Mouse (Mus musculus) forebrain, embryonic 13.5 days (tissue): ENCODE results near the gene Krtap17-1. TPM values are rescaled to one million over a fixed set of nuclear protein-coding genes. Genes with fewer than 3 reads are reported as not detected.
A peak's percentile ranks its signal among the peaks of the same experiment; 100 is the strongest.

Experiments used
- ATAC-seq: fragments of 200-750 bp; cut with Nextera tagmentation; 2 replicates; pipeline ENCODE4 v1.8.0; 2017
- H3K27ac ChIP-seq: fragments of 300-500 bp; sonication (generic); 2 replicates; pipeline ENCODE4 v1.5.1; 2015; ENCODE audit warnings: inconsistent platforms, mild to moderate bottlenecking, moderate library complexity
- H3K27me3 ChIP-seq: fragments of 300-500 bp; sonication (generic); 2 replicates; pipeline ENCODE4 v1.6.1; 2015; ENCODE audit warnings: mild to moderate bottlenecking, inconsistent platforms
- H3K36me3 ChIP-seq: fragments of 300-500 bp; sonication (generic); 2 replicates; pipeline ENCODE4 v1.6.1; 2015; ENCODE audit warnings: mild to moderate bottlenecking, inconsistent platforms; ENCODE audit not compliant: poor library complexity, severe bottlenecking
- H3K4me1 ChIP-seq: fragments of 300-500 bp; sonication (generic); 2 replicates; pipeline ENCODE4 v1.6.1; 2015; ENCODE audit warnings: inconsistent platforms
- H3K4me2 ChIP-seq: fragments of 300-500 bp; sonication (generic); 2 replicates; pipeline ENCODE4 v1.6.1; 2015; ENCODE audit warnings: inconsistent platforms, mild to moderate bottlenecking, moderate library complexity
- H3K4me3 ChIP-seq: fragments of 300-500 bp; sonication (generic); 2 replicates; pipeline ENCODE4 v1.5.1; 2015; ENCODE audit warnings: mild to moderate bottlenecking, inconsistent platforms
- H3K9ac ChIP-seq: fragments of 300-500 bp; sonication (generic); 2 replicates; pipeline ENCODE4 v1.6.1; 2015; ENCODE audit warnings: mild to moderate bottlenecking, inconsistent platforms
- H3K9me3 ChIP-seq: fragments of 300-500 bp; sonication (generic); replicated peaks from 2 replicates; pipeline ENCODE4 v1.6.1; 2016; ENCODE audit warnings: inconsistent platforms
- WGBS: fragments of 180-500 bp; shearing (Covaris S2); methylation state at CpG from one replicate; pipeline ENCODE4 v1.1.7; 2015; 5-methylcytosine and 5-hydroxymethylcytosine counted together
- polyA plus RNA-seq: library from polyadenylated mRNA; unstranded; fragments of >200 nt; fragmentation: Nextera tagmentation; extraction: Ambion mirVana; gene quantifications from 2 replicates; pipeline ENCODE4 v1.2.1, GENCODE M21; 2015

Krtap17-1 gene
- polyA plus RNA-seq, 1 experiment from 2014 or later, result not detected

DNA sequence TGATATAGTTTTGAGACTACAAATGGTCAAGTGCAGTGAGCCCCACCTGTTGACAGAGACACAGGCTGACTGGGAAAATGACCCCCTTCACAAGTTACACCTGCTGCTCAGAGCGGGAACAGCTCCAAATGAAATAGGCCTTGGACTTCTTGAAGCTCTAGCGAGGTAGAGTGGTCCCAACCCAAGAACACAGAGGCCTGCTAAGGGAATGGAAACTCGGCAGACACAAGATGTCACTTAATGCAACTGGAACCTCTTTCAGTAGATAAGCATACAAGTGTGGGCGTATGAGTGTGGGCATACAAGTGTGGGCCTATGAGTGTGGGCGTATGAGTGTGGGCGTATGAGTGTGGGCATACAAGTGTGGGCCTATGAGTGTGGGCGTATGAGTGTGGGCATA, 5.3 kb upstream of the Krtap17-1 start:
- H3K27ac ChIP-seq, result no peak overlapping the region
- H3K36me3 ChIP-seq, result no peaks in the 10 kb centered on the region
- 92% methylated on average over 7 of the region's 7 CpGs for WGBS

GRCm38 (mm10) chr11:99994384-99994661, 529 bp upstream of the Krtap17-1 start:
- Histone ChIP-seq H3K9ac (no peak overlapping the region), H3K36me3 (no peaks in the 10 kb centered on the region), H3K27me3 (peaks cover 27% of the 10 kb centered on the region), H3K4me2 (no peak overlapping the region), H3K4me1 (no peaks in the 10 kb centered on the region), H3K27ac (no peak overlapping the region), H3K4me3 (no peak overlapping the region), H3K9me3 (no peaks in the 10 kb centered on the region)
- 65% methylated on average over 4 of the region's 4 CpGs for WGBS
- ATAC-seq, result no peak

More for the DNA sequence above, 5.3 kb upstream of the Krtap17-1 start:
- Histone ChIP-seq H3K27me3 (peaks cover 14% of the 10 kb centered on the region; the same call in 1 of the 2 replicates), H3K9ac (no peak overlapping the region), H3K4me1 (no peaks in the 10 kb centered on the region), H3K9me3 (0 out of 2 replicates have a peak, but pooled peaks cover 4% of the 10 kb centered on the region), H3K4me2 (no peak overlapping the region), H3K4me3 (no peak overlapping the region)
- no peak for ATAC-seq

DNA sequence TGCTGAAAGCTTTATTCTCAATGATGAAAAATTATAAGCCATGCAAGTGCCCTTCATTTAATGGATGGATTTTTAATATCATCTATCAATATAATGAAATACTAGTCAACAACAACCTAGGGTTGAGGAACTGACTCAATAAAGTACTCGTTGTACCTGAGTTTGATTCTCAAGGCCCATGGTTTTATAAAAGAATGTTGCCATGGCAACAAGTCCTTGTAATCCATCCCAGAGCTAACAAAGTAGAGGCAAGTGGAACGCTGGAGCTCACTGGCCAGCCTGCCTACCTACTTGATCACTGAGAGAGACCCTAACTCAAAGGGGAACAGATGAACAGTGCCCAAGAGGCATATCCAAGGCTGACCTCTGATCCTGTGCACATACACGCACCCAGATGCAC, 3.2 kb downstream of the Krtap17-1 start:
- Histone ChIP-seq H3K9me3 (no peaks in the 10 kb centered on the region), H3K36me3 (no peaks in the 10 kb centered on the region), H3K4me2 (no peak overlapping the region), H3K27ac (no peak overlapping the region), H3K4me1 (no peaks in the 10 kb centered on the region), H3K27me3 (peaks cover 23% of the 10 kb centered on the region), H3K4me3 (no peak overlapping the region), H3K9ac (no peak overlapping the region)
- no peak for ATAC-seq
- WGBS, result 68% methylated on average over 3 of the region's 3 CpGs

GRCm38 (mm10) chr11:99989881-99990405, 3.9 kb downstream of the Krtap17-1 start:
- Histone ChIP-seq H3K9ac (no peak overlapping the region), H3K4me1 (no peaks in the 10 kb centered on the region), H3K4me2 (no peak overlapping the region), H3K9me3 (no peaks in the 10 kb centered on the region), H3K27ac (no peak overlapping the region), H3K27me3 (peaks cover 18% of the 10 kb centered on the region), H3K36me3 (no peaks in the 10 kb centered on the region), H3K4me3 (no peak overlapping the region)
- 79% methylated on average over 6 of the region's 6 CpGs for WGBS
- no peak for ATAC-seq

DNA sequence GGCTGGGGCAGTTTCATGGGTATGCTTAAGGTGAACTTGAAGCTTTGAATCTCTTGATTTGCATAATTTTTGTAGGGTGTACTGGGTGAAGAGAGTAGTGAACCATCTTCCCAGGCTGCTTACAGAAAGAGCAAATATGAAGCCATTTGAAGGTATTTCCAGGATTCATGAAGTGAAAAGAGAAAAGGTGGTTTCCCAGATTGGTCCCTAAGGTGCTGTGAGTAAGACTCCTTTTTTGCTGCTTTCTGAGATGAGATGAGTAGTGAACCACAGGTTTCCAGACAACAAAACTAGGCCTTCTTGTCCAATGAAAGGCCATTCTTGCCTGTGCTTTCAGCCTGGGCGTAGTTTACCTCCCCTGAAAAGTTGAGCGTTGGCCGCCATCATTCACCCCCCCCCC, 5.3 kb downstream of the Krtap17-1 start:
- WGBS, result 89% methylated on average over 3 of the region's 3 CpGs
- no peak overlapping the region for H3K9ac ChIP-seq
- H3K27me3 ChIP-seq, result peaks cover 9% of the 10 kb centered on the region
- no peaks in the 10 kb centered on the region for H3K36me3 ChIP-seq
- no peak overlapping the region for H3K27ac ChIP-seq
- H3K4me2 ChIP-seq, result no peak overlapping the region
- H3K4me3 ChIP-seq, result no peak overlapping the region
- no peak for ATAC-seq
- H3K4me1 ChIP-seq, result no peaks in the 10 kb centered on the region
- H3K9me3 ChIP-seq, result no peaks in the 10 kb centered on the region

DNA sequence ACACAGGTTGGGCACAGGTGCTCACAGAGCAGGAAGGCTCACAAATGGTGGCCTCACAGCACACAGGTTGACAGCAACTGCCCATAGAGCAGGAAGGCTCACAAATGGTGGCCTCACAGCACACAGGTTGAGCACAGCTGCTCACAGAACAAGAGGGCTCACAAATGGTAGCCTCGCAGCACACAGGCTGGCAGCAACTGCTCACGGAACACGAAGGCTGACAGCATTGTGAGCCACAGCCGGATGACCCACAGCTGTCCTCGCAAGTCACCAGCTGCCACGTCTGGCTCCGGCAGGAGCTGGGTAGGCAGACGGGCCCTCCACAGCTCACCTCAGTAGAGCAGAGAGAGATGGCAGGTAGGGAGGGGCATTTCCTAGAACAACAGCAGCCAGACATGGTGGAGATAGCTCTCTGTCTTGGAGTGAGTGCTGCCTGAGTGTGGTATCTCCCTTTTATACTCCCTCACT, 7.6 kb downstream of the Krtap17-1 start, which contains the start of gene Krtap16-1:
TSS of gene Krtap16-1 (minus strand) at position 418 of the 468 bp plus-strand sequence.
- no peak within 1 kb of the TSS for H3K9ac ChIP-seq
- H3K4me1 ChIP-seq, result no peaks in the 10 kb centered on the region
- no peak within 1 kb of the TSS for H3K4me3 ChIP-seq
- no peaks in the 10 kb centered on the region for H3K27me3 ChIP-seq
- ATAC-seq, result no peak
- H3K36me3 ChIP-seq, result no peaks in the 10 kb centered on the region
- H3K9me3 ChIP-seq, result no peaks in the 10 kb centered on the region
- WGBS, result 91% methylated on average over 8 of the region's 8 CpGs
- H3K27ac ChIP-seq, result peak within 1 kb of the TSS; percentile 67
- no peak within 1 kb of the TSS for H3K4me2 ChIP-seq

DNA sequence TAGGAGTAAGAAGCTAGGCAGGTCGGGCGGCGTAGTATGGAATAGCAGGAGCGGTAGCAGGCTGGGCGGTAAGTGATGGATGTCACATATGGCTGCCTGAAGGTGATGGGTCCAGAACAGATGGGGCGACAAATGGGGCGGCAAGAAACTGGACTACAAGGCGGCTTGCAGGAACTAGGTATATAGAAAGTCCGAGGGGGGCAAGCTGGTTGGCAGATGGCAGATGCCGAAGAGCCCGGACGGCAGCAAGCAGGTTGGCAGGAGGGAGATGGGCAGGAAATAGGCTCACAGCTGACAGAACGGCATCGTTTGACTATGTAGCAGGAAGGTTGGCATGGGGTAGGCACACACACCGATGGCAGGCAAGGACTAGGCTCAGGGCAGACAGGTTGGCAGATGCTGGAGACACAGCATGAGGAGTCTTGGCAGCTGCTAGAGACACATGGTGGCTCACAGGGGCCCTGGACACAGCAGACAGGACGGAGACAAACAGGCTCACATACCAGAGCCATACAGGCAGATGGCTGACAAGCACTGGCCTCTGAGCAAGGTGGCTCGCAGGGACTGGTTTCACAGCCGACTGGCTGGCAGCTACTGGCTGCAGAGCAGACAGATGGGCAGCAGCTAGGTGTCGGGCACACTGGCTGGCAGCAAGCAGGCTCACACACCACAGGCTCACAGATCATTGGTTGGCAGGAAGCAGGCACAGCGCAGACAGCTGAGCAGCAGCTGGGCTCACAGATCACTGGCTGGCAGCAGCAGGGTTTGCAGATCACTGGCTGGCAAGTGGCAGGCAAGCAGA, 8.3 kb downstream of the Krtap17-1 start:
- Histone ChIP-seq H3K27me3 (no peaks in the 10 kb centered on the region), H3K4me2 (no peak overlapping the region), H3K4me1 (no peaks in the 10 kb centered on the region), H3K36me3 (no peaks in the 10 kb centered on the region), H3K4me3 (no peak overlapping the region), H3K27ac (peak overlapping the region; percentile 67), H3K9me3 (no peaks in the 10 kb centered on the region), H3K9ac (no peak overlapping the region)
- WGBS, result 83% methylated on average over 20 of the region's 20 CpGs
- ATAC-seq, result peak; percentile 90

DNA sequence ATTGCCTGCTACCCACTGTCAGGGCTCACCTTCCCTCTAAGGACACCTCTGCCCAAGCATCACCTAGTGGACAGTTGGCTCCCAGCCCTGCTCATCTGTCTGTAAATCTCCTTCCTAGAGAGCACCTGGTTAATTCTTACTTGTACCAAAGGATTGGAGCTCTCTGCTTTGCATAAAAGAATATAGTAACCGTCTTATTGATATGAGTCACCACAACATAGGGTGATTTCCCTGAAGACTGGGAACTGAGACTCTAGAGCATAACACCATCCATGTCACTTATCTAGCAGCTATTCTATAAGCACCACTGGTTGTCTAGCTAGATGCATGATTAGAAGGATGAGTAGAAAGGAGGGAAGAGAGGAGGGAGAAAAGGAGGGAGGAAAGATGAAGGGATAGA, 10.4 kb downstream of the Krtap17-1 start:
- Histone ChIP-seq H3K27me3 (no peaks in the 10 kb centered on the region), H3K4me1 (no peaks in the 10 kb centered on the region), H3K36me3 (no peaks in the 10 kb centered on the region), H3K9me3 (no peaks in the 10 kb centered on the region), H3K9ac (no peak overlapping the region), H3K4me3 (no peak overlapping the region), H3K4me2 (no peak overlapping the region), H3K27ac (no peak overlapping the region)
- ATAC-seq, result no peak
- 97% methylated on average over 1 of the region's 1 CpGs for WGBS

- WGBS, result 90% methylated on average over 9 of the region's 9 CpGs
- Histone ChIP-seq H3K9ac (no peak overlapping the region), H3K27me3 (no peaks in the 10 kb centered on the region), H3K27ac (no peak overlapping the region), H3K4me3 (no peak overlapping the region), H3K9me3 (no peaks in the 10 kb centered on the region), H3K4me2 (no peak overlapping the region), H3K36me3 (no peaks in the 10 kb centered on the region), H3K4me1 (no peaks in the 10 kb centered on the region)
- no peak for ATAC-seq
Measured at GRCm38 (mm10) chr11:99982731-99983130, 11.1 kb downstream of the Krtap17-1 start.

- WGBS, result 73% methylated on average over 5 of the region's 5 CpGs
- Histone ChIP-seq H3K27ac (no peak within 1 kb of the TSS), H3K27me3 (no peaks in the 10 kb centered on the region), H3K4me3 (no peak within 1 kb of the TSS), H3K36me3 (no peaks in the 10 kb centered on the region), H3K9me3 (no peaks in the 10 kb centered on the region; the same call in 1 of the 2 replicates), H3K9ac (no peak within 1 kb of the TSS), H3K4me1 (no peaks in the 10 kb centered on the region), H3K4me2 (no peak within 1 kb of the TSS)
- ATAC-seq, result no peak
Measured at GRCm38 (mm10) chr11:99978953-99979352, 14.8 kb downstream of the Krtap17-1 start, which contains the start of gene Krtap29-1. Krtap29-1 (minus strand) TSS chr11:99979053.

DNA sequence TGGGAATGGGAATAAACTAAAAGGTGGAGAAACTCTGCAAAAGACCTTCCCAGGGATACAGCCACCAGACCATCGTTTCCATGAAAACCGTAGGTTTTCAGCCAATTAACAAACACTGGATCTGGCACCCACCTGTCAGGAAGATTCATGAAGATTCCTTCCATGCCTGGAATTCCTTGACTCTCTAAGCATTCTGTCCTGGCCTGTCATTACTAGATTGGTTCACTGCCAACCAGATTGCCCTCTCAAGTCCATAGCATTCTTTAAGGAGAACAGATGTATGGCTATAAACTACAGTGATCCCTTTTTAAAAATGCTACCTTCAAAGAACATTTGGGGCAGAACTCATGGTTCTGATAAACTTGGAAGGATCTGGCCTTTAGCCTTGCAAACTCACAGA, 27.8 kb downstream of the Krtap17-1 start:
- Histone ChIP-seq H3K36me3 (no peaks in the 10 kb centered on the region), H3K9ac (no peak overlapping the region), H3K4me1 (no peaks in the 10 kb centered on the region), H3K4me2 (no peak overlapping the region), H3K27ac (no peak overlapping the region), H3K4me3 (no peak overlapping the region), H3K9me3 (no peaks in the 10 kb centered on the region), H3K27me3 (no peaks in the 10 kb centered on the region)
- 88% methylated on average over 2 of the region's 2 CpGs for WGBS
- no peak for ATAC-seq

DNA sequence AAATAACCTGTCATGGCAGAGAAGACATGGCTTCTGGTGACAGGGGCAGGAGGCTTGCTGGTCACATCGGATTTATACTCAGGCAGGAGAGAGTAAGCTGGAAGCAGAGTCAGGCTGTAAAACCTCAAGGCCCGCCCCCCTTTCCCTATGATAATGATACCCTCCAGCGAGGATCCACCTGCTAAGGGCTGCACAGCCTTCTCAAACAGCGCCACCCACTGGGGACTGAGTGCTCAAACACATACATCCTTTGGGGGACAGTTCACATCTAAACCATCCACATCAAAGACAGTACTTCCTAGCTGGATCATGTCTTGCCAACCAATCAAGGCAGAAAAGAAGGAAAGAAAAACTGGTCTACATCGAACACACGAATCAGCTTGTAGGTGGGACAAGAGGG, 29.6 kb downstream of the Krtap17-1 start:
- H3K4me3 ChIP-seq, result no peak overlapping the region
- no peak overlapping the region for H3K27ac ChIP-seq
- no peak for ATAC-seq
- H3K36me3 ChIP-seq, result no peaks in the 10 kb centered on the region
- no peak overlapping the region for H3K4me2 ChIP-seq
- H3K27me3 ChIP-seq, result no peaks in the 10 kb centered on the region
- H3K9me3 ChIP-seq, result no peaks in the 10 kb centered on the region
- 41% methylated on average over 6 of the region's 6 CpGs for WGBS
- no peaks in the 10 kb centered on the region for H3K4me1 ChIP-seq
- no peak overlapping the region for H3K9ac ChIP-seq
